10 mouse cellular contexts compared by ENCODE assay signal in the genomic region with DNA sequence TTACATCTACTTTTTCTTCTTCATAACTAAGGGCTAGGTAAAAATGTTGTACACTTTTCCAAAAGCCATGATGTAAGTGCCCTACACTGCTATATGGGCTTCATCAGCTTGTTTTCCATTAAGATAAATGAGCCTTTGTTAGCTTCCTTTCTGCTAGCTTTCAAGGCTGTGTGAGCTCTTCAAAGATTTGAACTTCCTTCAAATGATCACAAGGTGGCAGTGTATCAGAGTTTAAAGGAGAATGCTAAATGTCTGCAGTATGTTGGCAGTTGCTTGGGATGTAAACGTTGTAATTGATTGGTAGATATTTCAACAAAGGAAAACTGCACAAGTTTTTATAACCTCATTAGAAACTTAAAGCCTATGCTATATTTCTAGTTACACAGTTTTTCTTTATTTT.
DNase-seq lines count a peak whose midpoint lies in the region; ATAC-seq and TF ChIP-seq lines count a peak whose summit lies in the region.
"Had no signal": no experiment of that assay in that cellular context is flagged by ENCODE, and none has a peak within 500 bp of the region (broad histone marks: within the 10 kb centered on the region; RNA-seq: fewer than 3 reads in every experiment).

No protein-coding gene starts in this region.

- no peak overlapping the region for H3K9ac ChIP-seq in kidney, embryonic 15.5 days
- H3K9ac ChIP-seq: neural tube, embryonic 13.5 days had no signal

- TF ChIP-seq CTCF in lung, adult 2 months (IDR thresholded peaks at IDR 0.05; ENCODE audit: insufficient read depth, low read length), result no peak

- intact Hi-C loops in left cerebral cortex, postnatal 14 days (cut with DNase I), result loop anchor here (5.0 to 10.0 kb wide), 2 partner anchors 568 to 970 kb away; partner anchors contain the start of gene Adcyap1
- intact Hi-C loops in left cerebral cortex, postnatal 4 days (cut with DNase I), result loop anchor here (2.0 kb wide), 1 partner anchor 972 kb away; no protein-coding TSS in a partner anchor

- WGBS in lung, adult 2 months, result 3% methylated on average over 1 of the region's 1 CpGs
- WGBS in kidney, embryonic 15.5 days, result 18% methylated on average over 1 of the region's 1 CpGs

- no peak for TF ChIP-seq POLR2A in lung, adult 2 months (IDR thresholded peaks at IDR 0.05; ENCODE audit: borderline replicate concordance, extremely low read depth, low read depth, low read length)

- H3K27me3 ChIP-seq in kidney, embryonic 15.5 days, result no peaks in the 10 kb centered on the region
- H3K27me3 ChIP-seq: neural tube, embryonic 13.5 days had no signal

- H3K4me3 ChIP-seq in lung, adult 2 months (replicated peaks; ENCODE audit: extremely low read depth, low read depth, low read length), result no peak overlapping the region
- H3K4me3 ChIP-seq in kidney, embryonic 15.5 days (replicated peaks), result no peak overlapping the region
- H3K4me3 ChIP-seq: gastrocnemius, adult 2 months; neural tube, embryonic 13.5 days had no signal

- H3K4me2 ChIP-seq in kidney, embryonic 15.5 days, result no peak overlapping the region
- H3K4me2 ChIP-seq: neural tube, embryonic 13.5 days had no signal

- no peaks in the 10 kb centered on the region for H3K9me3 ChIP-seq in kidney, embryonic 15.5 days (replicated peaks)
- H3K9me3 ChIP-seq: neural tube, embryonic 13.5 days had no signal

- no peaks in the 10 kb centered on the region for H3K36me3 ChIP-seq in kidney, embryonic 15.5 days
- H3K36me3 ChIP-seq: neural tube, embryonic 13.5 days had no signal

- ATAC-seq in megakaryocyte-erythroid progenitor cell, adult 5-6 weeks (replicated peaks; ENCODE audit: low FRiP score, low TSS enrichment, poor library complexity, severe bottlenecking), result peak; percentile 79
- ATAC-seq in kidney, embryonic 15.5 days (replicated peaks; ENCODE audit: low FRiP score), result no peak

- H3K27ac ChIP-seq in kidney, embryonic 15.5 days, result no peak overlapping the region
- H3K27ac ChIP-seq: gastrocnemius, adult 2 months; neural tube, embryonic 13.5 days had no signal

- peak; percentile 3 to 20 for DNase-seq in left cerebral cortex, postnatal 14 days (ENCODE audit: low spot score in 2 of 2)
- DNase-seq in left cerebral cortex, postnatal 4 days, result no peak
- DNase-seq in MEL-GATA-1-ER (ENCODE audit: extremely low read depth, low read depth), result peak; percentile 23
- peak; percentile 12 for DNase-seq in embryo, embryonic 9.5 days (ENCODE audit: extremely low spot score)
- DNase-seq in lung, adult 2 months, result no peak
- no peak for DNase-seq in c-Kit-positive CD71-positive TER-119-positive erythroid progenitor cells, embryonic 14.5 days (ENCODE audit: low spot score)
- DNase-seq: gastrocnemius, adult 2 months had no signal

- no peaks in the 10 kb centered on the region for H3K4me1 ChIP-seq in lung, adult 2 months (ENCODE audit: control insufficient read depth, insufficient read depth, low read length)
- H3K4me1 ChIP-seq in kidney, embryonic 15.5 days, result no peaks in the 10 kb centered on the region
- H3K4me1 ChIP-seq: neural tube, embryonic 13.5 days had no signal

Comparison
In these comparisons a context has a peak if more than half of its experiments do, and no peak if none do; other contexts are left out.
1. DNase-seq: peak in left cerebral cortex, postnatal 14 days (2 of 2), MEL-GATA-1-ER (single experiment) and embryo, embryonic 9.5 days (single experiment); none in left cerebral cortex, postnatal 4 days (single experiment), lung, adult 2 months (single experiment) and c-Kit-positive CD71-positive TER-119-positive erythroid progenitor cells, embryonic 14.5 days (single experiment).